Mouse (Mus musculus): ENCODE results near the gene Ctse. TPM values are rescaled to one million over a fixed set of nuclear protein-coding genes. Genes with fewer than 3 reads are reported as not detected.

Gene Ctse
- total and polyA plus RNA-seq, 3 experiments, result 55.2 to 92.7 TPM; not detected in 1

- peaks cover 5 to 20% of the 10 kb centered on the region in 2 experiments for H3K4me1 ChIP-seq (ENCODE audit: control insufficient read depth in 1 of 2, insufficient read depth in 2 of 2, low read length in 2 of 2)
Measured at GRCm38 (mm10) chr1:131619348-131619747, 18.8 kb upstream of the Ctse start.

GRCm38 (mm10) chr1:131623644-131624043 lies 14.5 kb upstream of the Ctse start:
- Histone ChIP-seq H3K9ac (ENCODE audit: control insufficient read depth, low read depth, low read length, poor library complexity, severe bottlenecking) (no peak overlapping the region), H3K27me3 (ENCODE audit: control insufficient read depth in 1 of 2, insufficient read depth in 2 of 2, low read length in 2 of 2) (0 out of 4 replicates have a peak, but pooled peaks cover 0 to 1% of the 10 kb centered on the region in 2 experiments), H3K4me3 (ENCODE audit: control insufficient read depth in 1 of 2, insufficient read depth in 1 of 2, low read depth in 2 of 2, low read length in 2 of 2) (no peak overlapping the region), H3K27ac (ENCODE audit: control insufficient read depth, low read depth, low read length) (no peak overlapping the region), H3K9me3 (replicated peaks; ENCODE audit: insufficient read depth, low read length) (no peaks in the 10 kb centered on the region), H3K36me3 (ENCODE audit: control insufficient read depth in 1 of 2, insufficient read depth in 2 of 2, low read length in 2 of 2) (peaks cover 0 to 7% of the 10 kb centered on the region in 2 experiments; a peak in 2 of 4 replicates), H3K4me1 (ENCODE audit: control insufficient read depth in 1 of 2, insufficient read depth in 2 of 2, low read length in 2 of 2) (peaks cover 5 to 6% of the 10 kb centered on the region in 2 experiments; a peak in 3 of 4 replicates), H3K79me2 (ENCODE audit: control insufficient read depth, insufficient read depth, low read length, poor library complexity) (no peaks in the 10 kb centered on the region)
- no peak for DNase-seq (ENCODE audit: low read depth, low spot score)
- TF ChIP-seq CTCF (IDR thresholded peaks at IDR 0.05 in 2 of 3, conservative IDR thresholded peaks at IDR 0.05 in 1 of 3; ENCODE audit: control insufficient read depth in 1 of 3, insufficient read depth in 1 of 3, low read depth in 2 of 3, low read length in 3 of 3, poor library complexity in 1 of 3, severe bottlenecking in 1 of 3) (no peak), GABPA (IDR thresholded peaks at IDR 0.05; ENCODE audit: low read depth, low read length) (no peak), USF1 (IDR thresholded peaks at IDR 0.05; ENCODE audit: low read depth, low read length) (no peak)

More at GRCm38 (mm10) chr1:131619348-131619747, 18.8 kb upstream of the Ctse start:
- Histone ChIP-seq H3K9ac (ENCODE audit: control insufficient read depth, low read depth, low read length, poor library complexity, severe bottlenecking) (no peak overlapping the region), H3K36me3 (ENCODE audit: control insufficient read depth in 1 of 2, insufficient read depth in 2 of 2, low read length in 2 of 2) (peaks cover 0 to 18% of the 10 kb centered on the region in 2 experiments; a peak in 2 of 4 replicates), H3K4me3 (ENCODE audit: control insufficient read depth in 1 of 2, insufficient read depth in 1 of 2, low read depth in 2 of 2, low read length in 2 of 2) (no peak overlapping the region), H3K27ac (ENCODE audit: control insufficient read depth, low read depth, low read length) (no peak overlapping the region), H3K9me3 (replicated peaks; ENCODE audit: insufficient read depth, low read length) (no peaks in the 10 kb centered on the region), H3K27me3 (ENCODE audit: control insufficient read depth in 1 of 2, insufficient read depth in 2 of 2, low read length in 2 of 2) (0 out of 4 replicates have a peak, but pooled peaks cover 0 to 1% of the 10 kb centered on the region in 2 experiments), H3K79me2 (ENCODE audit: control insufficient read depth, insufficient read depth, low read length, poor library complexity) (no peaks in the 10 kb centered on the region)
- DNase-seq (ENCODE audit: low read depth, low spot score), result no peak
- TF ChIP-seq CHD1 (IDR thresholded peaks at IDR 0.05; ENCODE audit: low read depth, low read length) (no peak), SIN3A (IDR thresholded peaks at IDR 0.05; ENCODE audit: low read length) (no peak), TCF12 (IDR thresholded peaks at IDR 0.05; ENCODE audit: low read depth, low read length) (no peak), ZNF384 (IDR thresholded peaks at IDR 0.05; ENCODE audit: low read depth, low read length) (no peak), TAL1 (IDR thresholded peaks at IDR 0.05; ENCODE audit: low read length) (no peak), ELF1 (IDR thresholded peaks at IDR 0.05; ENCODE audit: low read depth, low read length) (no peak), ZKSCAN1 (IDR thresholded peaks at IDR 0.05; ENCODE audit: low read depth, low read length) (no peak), CHD2 (IDR thresholded peaks at IDR 0.05; ENCODE audit: low read length) (no peak), KAT2A (conservative IDR thresholded peaks at IDR 0.05; ENCODE audit: low read depth, low read length) (no peak), GABPA (IDR thresholded peaks at IDR 0.05; ENCODE audit: low read depth, low read length) (no peak)

GRCm38 (mm10) chr1:131624175-131624835 lies 13.8 kb upstream of the Ctse start:
- Histone ChIP-seq H3K27ac (ENCODE audit: control insufficient read depth, low read depth, low read length) (no peak overlapping the region), H3K27me3 (ENCODE audit: control insufficient read depth in 1 of 2, insufficient read depth in 2 of 2, low read length in 2 of 2) (0 out of 4 replicates have a peak, but pooled peaks cover 0 to 1% of the 10 kb centered on the region in 2 experiments), H3K9ac (ENCODE audit: control insufficient read depth, low read depth, low read length, poor library complexity, severe bottlenecking) (no peak overlapping the region), H3K36me3 (ENCODE audit: control insufficient read depth in 1 of 2, insufficient read depth in 2 of 2, low read length in 2 of 2) (peaks cover 0 to 7% of the 10 kb centered on the region in 2 experiments; a peak in 2 of 4 replicates), H3K79me2 (ENCODE audit: control insufficient read depth, insufficient read depth, low read length, poor library complexity) (no peaks in the 10 kb centered on the region), H3K4me1 (ENCODE audit: control insufficient read depth in 1 of 2, insufficient read depth in 2 of 2, low read length in 2 of 2) (peaks cover 6 to 7% of the 10 kb centered on the region in 2 experiments; a peak in 3 of 4 replicates), H3K4me3 (ENCODE audit: control insufficient read depth in 1 of 2, insufficient read depth in 1 of 2, low read depth in 2 of 2, low read length in 2 of 2) (no peak overlapping the region), H3K9me3 (replicated peaks; ENCODE audit: insufficient read depth, low read length) (no peaks in the 10 kb centered on the region)
- TF ChIP-seq ELF1 (IDR thresholded peaks at IDR 0.05; ENCODE audit: low read depth, low read length), result no peak
- no peak for DNase-seq (ENCODE audit: low read depth, low spot score)

Data from MEL (cell line).